Mouse (Mus musculus): ENCODE results near the gene Rhou. TPM values are rescaled to one million over a fixed set of nuclear protein-coding genes. Genes with fewer than 3 reads are reported as not detected.
"Not testable (repeated sequence)": the region's sequence is repeated elsewhere in the genome, so short reads cannot be mapped to it uniquely, and the experiment has no call there.

Gene Rhou
- polyA plus RNA-seq, 1 experiment from 2014 or later: 12.9 TPM

- Histone ChIP-seq H3K27ac (replicated peaks; ENCODE audit: low read depth, low read length) (no peak overlapping the region), H3K4me1 (ENCODE audit: control insufficient read depth, insufficient read depth, low read length) (peaks cover 5% of the 10 kb centered on the region; the same call in 1 of the 2 replicates), H3K9me3 (ENCODE audit: control insufficient read depth, low read length) (no peaks in the 10 kb centered on the region), H3K4me3 (replicated peaks; ENCODE audit: low read depth, low read length) (peak overlapping the region; percentile 18; the same call in 1 of the 2 replicates), H3K27me3 (ENCODE audit: control insufficient read depth, insufficient read depth, low read length) (peaks cover 12% of the 10 kb centered on the region), H3K36me3 (ENCODE audit: control insufficient read depth, insufficient read depth, low read length) (no peaks in the 10 kb centered on the region), H3K9ac (replicated peaks; ENCODE audit: low read length) (no peak overlapping the region), H3K4me2 (ENCODE audit: low read length) (peak overlapping the region; percentile 51)
- WGBS: 11% methylated on average over 19 of the region's 19 CpGs
- DNase-seq (peak; percentile 93), ATAC-seq (ENCODE audit: low FRiP score, low TSS enrichment) (no peak)
These were observed 24.6 kb upstream of the Rhou start for GRCm38 (mm10) chr8:123628968-123629755.

GRCm38 (mm10) chr8:123630058-123630457 lies 23.7 kb upstream of the Rhou start:
- H3K27me3 ChIP-seq (ENCODE audit: control insufficient read depth, insufficient read depth, low read length): peaks cover 5% of the 10 kb centered on the region; the same call in 1 of the 2 replicates
- H3K9me3 ChIP-seq (ENCODE audit: control insufficient read depth, low read length): no peaks in the 10 kb centered on the region
- no peak overlapping the region for H3K27ac ChIP-seq (replicated peaks; ENCODE audit: low read depth, low read length)
- DNase-seq: no peak
- ATAC-seq (ENCODE audit: low FRiP score, low TSS enrichment): no peak
- no peak overlapping the region for H3K4me3 ChIP-seq (replicated peaks; ENCODE audit: low read depth, low read length)
- H3K4me1 ChIP-seq (ENCODE audit: control insufficient read depth, insufficient read depth, low read length): peaks cover 5% of the 10 kb centered on the region; the same call in 1 of the 2 replicates
- WGBS: 61% methylated on average over 10 of the region's 10 CpGs
- H3K36me3 ChIP-seq (ENCODE audit: control insufficient read depth, insufficient read depth, low read length): no peaks in the 10 kb centered on the region
- no peak overlapping the region for H3K9ac ChIP-seq (replicated peaks; ENCODE audit: low read length)
- H3K4me2 ChIP-seq (ENCODE audit: low read length): peak overlapping the region; percentile 35

- H3K9me3 ChIP-seq (ENCODE audit: control insufficient read depth, low read length): no peaks in the 10 kb centered on the region
- DNase-seq (no peak), ATAC-seq (ENCODE audit: low FRiP score, low TSS enrichment) (no peak)
- H3K4me3 ChIP-seq (replicated peaks; ENCODE audit: low read depth, low read length): peak overlapping the region; percentile 13; the same call in 1 of the 2 replicates
- no peak overlapping the region; the same call in 1 of the 2 replicates for H3K9ac ChIP-seq (replicated peaks; ENCODE audit: low read length)
- H3K27me3 ChIP-seq (ENCODE audit: control insufficient read depth, insufficient read depth, low read length): peaks cover 3% of the 10 kb centered on the region; the same call in 1 of the 2 replicates
- WGBS: 29% methylated on average over 12 of the region's 12 CpGs
- H3K4me2 ChIP-seq (ENCODE audit: low read length): peak overlapping the region; percentile 35
- H3K36me3 ChIP-seq (ENCODE audit: control insufficient read depth, insufficient read depth, low read length): no peaks in the 10 kb centered on the region
- peaks cover 5% of the 10 kb centered on the region; the same call in 1 of the 2 replicates for H3K4me1 ChIP-seq (ENCODE audit: control insufficient read depth, insufficient read depth, low read length)
- H3K27ac ChIP-seq (replicated peaks; ENCODE audit: low read depth, low read length): no peak overlapping the region
These were observed 22.9 kb upstream of the Rhou start for GRCm38 (mm10) chr8:123630841-123631251.

- H3K36me3 ChIP-seq (ENCODE audit: control insufficient read depth, insufficient read depth, low read length); ATAC-seq (ENCODE audit: low FRiP score, low TSS enrichment); H3K4me3 ChIP-seq (replicated peaks; ENCODE audit: low read depth, low read length); H3K4me1 ChIP-seq (ENCODE audit: control insufficient read depth, insufficient read depth, low read length); DNase-seq; H3K27me3 ChIP-seq (ENCODE audit: control insufficient read depth, insufficient read depth, low read length); H3K9me3 ChIP-seq (ENCODE audit: control insufficient read depth, low read length); H3K4me2 ChIP-seq (ENCODE audit: low read length); H3K27ac ChIP-seq (replicated peaks; ENCODE audit: low read depth, low read length); H3K9ac ChIP-seq (replicated peaks; ENCODE audit: low read length): not testable (repeated sequence)
- WGBS: 67% methylated on average over 3 of the region's 3 CpGs
These were observed 22.0 kb upstream of the Rhou start for GRCm38 (mm10) chr8:123631746-123632145.

DNA sequence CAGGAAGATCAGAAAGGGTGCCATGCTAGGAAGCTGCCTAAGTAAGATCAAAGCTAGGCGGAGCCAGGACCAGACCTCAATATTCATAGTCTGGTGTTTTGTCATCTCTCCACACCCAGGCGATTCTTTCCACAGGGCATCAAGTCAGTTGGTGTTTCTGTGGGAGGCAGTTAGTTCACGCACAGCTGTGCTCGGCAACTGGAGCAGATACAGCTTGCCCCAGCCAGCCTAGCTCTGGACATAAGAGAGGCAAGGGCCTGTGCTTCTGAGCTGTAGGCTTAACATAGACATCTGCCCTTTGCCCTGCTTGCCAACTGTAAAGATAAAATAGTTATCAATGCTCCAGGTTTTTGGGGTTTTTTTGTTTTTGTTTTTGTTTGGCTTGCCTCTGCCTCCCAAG lies 21.5 kb upstream of the Rhou start:
- no peaks in the 10 kb centered on the region for H3K9me3 ChIP-seq (ENCODE audit: control insufficient read depth, low read length)
- no peaks in the 10 kb centered on the region for H3K36me3 ChIP-seq (ENCODE audit: control insufficient read depth, insufficient read depth, low read length)
- H3K4me1 ChIP-seq (ENCODE audit: control insufficient read depth, insufficient read depth, low read length): peaks cover 5% of the 10 kb centered on the region; the same call in 1 of the 2 replicates
- DNase-seq: no peak
- no peak overlapping the region for H3K9ac ChIP-seq (replicated peaks; ENCODE audit: low read length)
- WGBS: 85% methylated on average over 4 of the region's 4 CpGs
- no peak overlapping the region for H3K4me3 ChIP-seq (replicated peaks; ENCODE audit: low read depth, low read length)
- ATAC-seq (ENCODE audit: low FRiP score, low TSS enrichment): no peak
- H3K4me2 ChIP-seq (ENCODE audit: low read length): no peak overlapping the region
- no peaks in the 10 kb centered on the region; the same call in 1 of the 2 replicates for H3K27me3 ChIP-seq (ENCODE audit: control insufficient read depth, insufficient read depth, low read length)
- no peak overlapping the region for H3K27ac ChIP-seq (replicated peaks; ENCODE audit: low read depth, low read length)

DNA sequence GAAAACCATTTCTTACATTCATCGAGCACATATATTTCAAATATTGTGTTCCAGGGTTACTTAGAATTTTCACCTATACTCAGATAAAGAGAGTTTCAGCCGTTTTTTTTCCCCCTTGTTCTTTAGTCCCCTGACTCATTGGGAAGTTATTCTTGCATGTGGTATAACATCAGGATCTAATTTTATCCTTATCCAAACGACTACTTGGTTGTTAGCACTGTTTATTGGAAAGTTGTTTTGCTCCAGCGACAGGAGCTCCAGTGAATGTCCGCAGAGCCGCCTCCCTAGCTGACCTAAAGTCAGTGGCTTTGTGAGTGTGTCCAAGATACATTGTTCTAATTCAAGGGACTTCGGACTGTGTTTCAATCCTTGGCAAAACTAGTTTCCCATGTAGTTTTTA lies 19.9 kb upstream of the Rhou start:
- Histone ChIP-seq H3K4me3 (replicated peaks; ENCODE audit: low read depth, low read length) (no peak overlapping the region), H3K9ac (replicated peaks; ENCODE audit: low read length) (no peak overlapping the region), H3K27me3 (ENCODE audit: control insufficient read depth, insufficient read depth, low read length) (no peaks in the 10 kb centered on the region; the same call in 1 of the 2 replicates), H3K4me1 (ENCODE audit: control insufficient read depth, insufficient read depth, low read length) (peaks cover under 1% of the 10 kb centered on the region; the same call in 1 of the 2 replicates), H3K9me3 (ENCODE audit: control insufficient read depth, low read length) (no peaks in the 10 kb centered on the region), H3K27ac (replicated peaks; ENCODE audit: low read depth, low read length) (no peak overlapping the region), H3K36me3 (ENCODE audit: control insufficient read depth, insufficient read depth, low read length) (no peaks in the 10 kb centered on the region), H3K4me2 (ENCODE audit: low read length) (no peak overlapping the region)
- no peak for DNase-seq
- no peak for ATAC-seq (ENCODE audit: low FRiP score, low TSS enrichment)
- WGBS: 73% methylated on average over 7 of the region's 7 CpGs

DNA sequence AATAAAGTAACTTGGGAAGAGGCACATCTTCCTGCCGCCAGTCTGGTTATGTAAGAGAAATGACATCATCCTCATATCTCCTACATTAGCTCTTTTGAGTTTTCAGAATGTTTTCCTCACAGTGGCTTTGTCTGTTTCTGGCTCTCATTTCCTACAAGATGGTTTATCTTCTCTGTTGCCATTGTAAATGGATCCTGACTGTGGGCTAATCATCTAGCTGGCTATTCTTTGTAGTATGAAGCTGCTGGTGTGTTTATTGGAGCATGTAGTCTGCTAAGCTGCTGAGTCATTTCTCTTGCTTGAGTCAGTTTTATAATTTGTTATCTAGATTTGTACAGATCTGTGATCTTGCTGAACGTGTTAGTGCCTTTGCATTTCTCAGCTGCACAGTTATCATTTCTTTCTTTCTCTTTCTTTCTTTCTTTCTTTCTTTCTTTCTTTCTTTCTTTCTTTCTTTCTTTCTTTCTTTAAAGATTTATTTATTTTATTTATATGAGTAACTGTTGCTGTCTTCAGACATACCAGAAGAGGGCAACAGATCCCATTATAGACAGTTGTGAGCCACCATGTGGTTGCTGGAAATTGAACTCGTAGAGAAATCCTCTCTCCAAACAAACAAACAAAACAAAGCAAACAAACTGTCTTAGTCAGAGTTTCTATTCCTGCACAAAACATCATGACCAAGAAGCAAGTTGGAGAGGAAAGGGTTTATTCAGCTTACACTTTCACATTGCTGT lies 19.2 kb upstream of the Rhou start:
- Histone ChIP-seq H3K9me3 (ENCODE audit: control insufficient read depth, low read length) (no peaks in the 10 kb centered on the region), H3K4me1 (ENCODE audit: control insufficient read depth, insufficient read depth, low read length) (no peaks in the 10 kb centered on the region), H3K4me2 (ENCODE audit: low read length) (no peak overlapping the region), H3K4me3 (replicated peaks; ENCODE audit: low read depth, low read length) (no peak overlapping the region), H3K9ac (replicated peaks; ENCODE audit: low read length) (no peak overlapping the region), H3K27ac (replicated peaks; ENCODE audit: low read depth, low read length) (no peak overlapping the region), H3K36me3 (ENCODE audit: control insufficient read depth, insufficient read depth, low read length) (no peaks in the 10 kb centered on the region), H3K27me3 (ENCODE audit: control insufficient read depth, insufficient read depth, low read length) (no peaks in the 10 kb centered on the region; the same call in 1 of the 2 replicates)
- no peak for DNase-seq
- WGBS: 54% methylated on average over 3 of the region's 3 CpGs
- ATAC-seq (ENCODE audit: low FRiP score, low TSS enrichment): no peak

GRCm38 (mm10) chr8:123635671-123636070 lies 18.1 kb upstream of the Rhou start:
- WGBS: 85% methylated on average over 10 of the region's 11 CpGs
- Histone ChIP-seq H3K4me3 (replicated peaks; ENCODE audit: low read depth, low read length) (no peak overlapping the region), H3K9me3 (ENCODE audit: control insufficient read depth, low read length) (no peaks in the 10 kb centered on the region), H3K27ac (replicated peaks; ENCODE audit: low read depth, low read length) (no peak overlapping the region), H3K4me1 (ENCODE audit: control insufficient read depth, insufficient read depth, low read length) (no peaks in the 10 kb centered on the region), H3K4me2 (ENCODE audit: low read length) (no peak overlapping the region), H3K36me3 (ENCODE audit: control insufficient read depth, insufficient read depth, low read length) (no peaks in the 10 kb centered on the region), H3K27me3 (ENCODE audit: control insufficient read depth, insufficient read depth, low read length) (no peaks in the 10 kb centered on the region), H3K9ac (replicated peaks; ENCODE audit: low read length) (no peak overlapping the region)
- ATAC-seq (ENCODE audit: low FRiP score, low TSS enrichment) (no peak), DNase-seq (no peak)

All from midbrain, embryonic 14.5 days (tissue).